ENCODE assay signal across 20 mouse cellular contexts in genomic region chr17:66943539-66943938, GRCm38 (mm10).
DNase-seq lines count a peak whose midpoint lies in the region; ATAC-seq and TF ChIP-seq lines count a peak whose summit lies in the region.
"Had no signal": no experiment of that assay in that cellular context is flagged by ENCODE, and none has a peak within 500 bp of the region (broad histone marks: within the 10 kb centered on the region; RNA-seq: fewer than 3 reads in every experiment).

No protein-coding gene starts in this region.

- no peaks in the 10 kb centered on the region for H3K27me3 ChIP-seq in embryonic facial prominence, embryonic 13.5 days
- H3K27me3 ChIP-seq in embryonic facial prominence, embryonic 10.5 days (replicated peaks; ENCODE audit: low read depth, poor library complexity, severe bottlenecking) = no peaks in the 10 kb centered on the region
- H3K27me3 ChIP-seq in testis, adult 2 months (ENCODE audit: control insufficient read depth, insufficient read depth, low read length) = no peaks in the 10 kb centered on the region
- H3K27me3 ChIP-seq: embryonic facial prominence, embryonic 12.5 days; heart, embryonic 15.5 days; hindbrain, embryonic 12.5 days; liver, embryonic 13.5 days; midbrain, embryonic 13.5 days had no signal

- H3K27ac ChIP-seq in embryonic facial prominence, embryonic 13.5 days = peak overlapping the region; percentile 64
- no peak overlapping the region for H3K27ac ChIP-seq in embryonic facial prominence, embryonic 10.5 days (replicated peaks)
- H3K27ac ChIP-seq in testis, adult 2 months (ENCODE audit: control insufficient read depth, insufficient read depth, low read depth, low read length) = no peak overlapping the region
- H3K27ac ChIP-seq: embryonic facial prominence, embryonic 12.5 days; heart, embryonic 15.5 days; hindbrain, embryonic 12.5 days; liver, embryonic 13.5 days; midbrain, embryonic 13.5 days had no signal

- no peak for TF ChIP-seq POLR2A in testis, adult 2 months (IDR thresholded peaks at IDR 0.05; ENCODE audit: control insufficient read depth, low read depth, low read length)

- H3K4me2 ChIP-seq in embryonic facial prominence, embryonic 13.5 days = no peak overlapping the region
- H3K4me2 ChIP-seq: embryonic facial prominence, embryonic 12.5 days; heart, embryonic 15.5 days; hindbrain, embryonic 12.5 days; liver, embryonic 13.5 days; midbrain, embryonic 13.5 days had no signal

- no peak for TF ChIP-seq CTCF in testis, adult 2 months (IDR thresholded peaks at IDR 0.05; ENCODE audit: control insufficient read depth, insufficient read depth, insufficient replicate concordance, low read depth, low read length)

- no peaks in the 10 kb centered on the region for H3K36me3 ChIP-seq in embryonic facial prominence, embryonic 13.5 days
- H3K36me3 ChIP-seq in embryonic facial prominence, embryonic 10.5 days (replicated peaks) = no peaks in the 10 kb centered on the region
- no peaks in the 10 kb centered on the region for H3K36me3 ChIP-seq in testis, adult 2 months (ENCODE audit: control insufficient read depth, insufficient read depth, low read length)
- H3K36me3 ChIP-seq: embryonic facial prominence, embryonic 12.5 days; heart, embryonic 15.5 days; hindbrain, embryonic 12.5 days; liver, embryonic 13.5 days; midbrain, embryonic 13.5 days had no signal

- DNase-seq in embryonic facial prominence, embryonic 10.5 days (ENCODE audit: low spot score) = no peak
- no peak for DNase-seq in testis, postnatal 14 days (ENCODE audit: low spot score)
- peak; percentile 19 to 26 for DNase-seq in left cerebral cortex, postnatal 36 days (ENCODE audit: low spot score in 2 of 2)
- peak; percentile 58 for DNase-seq in telencephalon, adult 2 months (ENCODE audit: low read depth, low spot score)
- no peak for DNase-seq in thymus, postnatal 10 days (ENCODE audit: low spot score in 2 of 2)
- DNase-seq in adrenal gland, adult 8-10 months = no peak
- DNase-seq: adrenal gland, adult 2 months; cerebellum, adult 8-10 months; heart, adult 11 months; kidney, postnatal 4 days; liver, embryonic 13.5 days; thymus, adult 18-20 months had no signal

- no peak overlapping the region for H3K9ac ChIP-seq in embryonic facial prominence, embryonic 13.5 days
- H3K9ac ChIP-seq: embryonic facial prominence, embryonic 12.5 days; heart, embryonic 15.5 days; hindbrain, embryonic 12.5 days; liver, embryonic 13.5 days; midbrain, embryonic 13.5 days had no signal

- ATAC-seq in embryonic facial prominence, embryonic 13.5 days (ENCODE audit: insufficient number of reproducible peaks, insufficient read depth, low FRiP score, low TSS enrichment, low read depth) = no peak
- ATAC-seq: CD4-positive, CD25-positive, alpha-beta regulatory T cell, adult 4 months; inflammation-experienced regulatory T-cells, adult 6 months; midbrain, embryonic 13.5 days had no signal

- H3K4me3 ChIP-seq in embryonic facial prominence, embryonic 13.5 days = no peak overlapping the region
- no peak overlapping the region for H3K4me3 ChIP-seq in embryonic facial prominence, embryonic 10.5 days
- H3K4me3 ChIP-seq in testis, adult 2 months (ENCODE audit: control insufficient read depth, low read depth, low read length) = 0 out of 2 replicates have a peak overlapping the region, but pooled peaks have one; percentile 14
- H3K4me3 ChIP-seq: embryonic facial prominence, embryonic 12.5 days; heart, embryonic 15.5 days; hindbrain, embryonic 12.5 days; liver, embryonic 13.5 days; midbrain, embryonic 13.5 days had no signal

- WGBS in embryonic facial prominence, embryonic 13.5 days = 59% methylated on average over 9 of the region's 9 CpGs
- WGBS in embryonic facial prominence, embryonic 10.5 days = 92% methylated on average over 9 of the region's 9 CpGs

- intact Hi-C loops in left cerebral cortex, postnatal 36 days (cut with DNase I) = loop anchor here (2.0 kb wide), 1 partner anchor 69 kb away; no protein-coding TSS in a partner anchor

- H3K4me1 ChIP-seq in embryonic facial prominence, embryonic 13.5 days = 0 out of 2 replicates have a peak, but pooled peaks cover 8% of the 10 kb centered on the region
- H3K4me1 ChIP-seq in embryonic facial prominence, embryonic 10.5 days = no peaks in the 10 kb centered on the region
- 0 out of 2 replicates have a peak, but pooled peaks cover 2% of the 10 kb centered on the region for H3K4me1 ChIP-seq in testis, adult 2 months (ENCODE audit: control insufficient read depth, insufficient read depth, low read length)
- H3K4me1 ChIP-seq: embryonic facial prominence, embryonic 12.5 days; heart, embryonic 15.5 days; hindbrain, embryonic 12.5 days; liver, embryonic 13.5 days had no signal

- no peaks in the 10 kb centered on the region for H3K9me3 ChIP-seq in embryonic facial prominence, embryonic 13.5 days
- no peaks in the 10 kb centered on the region for H3K9me3 ChIP-seq in embryonic facial prominence, embryonic 10.5 days
- H3K9me3 ChIP-seq: embryonic facial prominence, embryonic 12.5 days; heart, embryonic 15.5 days; hindbrain, embryonic 12.5 days; liver, embryonic 13.5 days; midbrain, embryonic 13.5 days had no signal

Comparison
In these comparisons a context has a peak if more than half of its experiments do, and no peak if none do; other contexts are left out.
1. DNase-seq: peak in left cerebral cortex, postnatal 36 days (2 of 2) and telencephalon, adult 2 months (single experiment); none in embryonic facial prominence, embryonic 10.5 days (single experiment), testis, postnatal 14 days (single experiment), thymus, postnatal 10 days (0 of 2) and adrenal gland, adult 8-10 months (single experiment).